Comparison of ENCODE assay signal across 8 mouse cellular contexts in the genomic region with DNA sequence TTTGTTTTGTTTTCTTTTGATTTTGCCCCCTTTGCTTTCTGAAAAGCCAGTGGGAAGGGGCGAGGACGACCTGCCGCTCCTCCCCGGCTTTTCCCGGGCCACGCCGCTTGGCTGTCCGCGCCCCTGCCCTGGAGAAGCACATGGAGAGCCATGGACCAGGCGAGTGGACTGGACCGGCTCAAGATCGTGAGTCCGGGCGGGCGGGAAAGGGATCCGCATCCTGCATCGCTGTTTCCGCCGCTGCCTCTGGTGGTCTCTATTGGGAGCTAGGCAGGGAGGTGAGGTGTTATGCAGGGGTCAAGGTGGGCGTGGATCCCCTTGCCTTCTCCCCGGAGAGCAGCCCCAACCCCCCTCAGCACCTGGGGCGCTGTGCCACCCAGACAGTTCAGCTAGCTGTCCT. TPM values are rescaled to one million over a fixed set of nuclear protein-coding genes. Genes with fewer than 3 reads are reported as not detected.
DNase-seq lines count a peak whose midpoint lies in the region; ATAC-seq lines count a peak whose summit lies in the region.

No protein-coding gene starts in this region.

- H3K4me1 ChIP-seq in embryonic facial prominence, embryonic 10.5 days = peaks cover 36% of the 10 kb centered on the region
- H3K4me1 ChIP-seq in limb, embryonic 11.5 days (ENCODE audit: control insufficient read depth, insufficient read depth, low read length) = 0 out of 2 replicates have a peak, but pooled peaks cover 3% of the 10 kb centered on the region
- H3K4me1 ChIP-seq in midbrain, embryonic 13.5 days (replicated peaks) = peaks cover 31% of the 10 kb centered on the region

- peak; percentile 71 for ATAC-seq in limb, embryonic 11.5 days (ENCODE audit: insufficient number of reproducible peaks, low FRiP score, low TSS enrichment, low read depth)
- ATAC-seq in midbrain, embryonic 13.5 days = peak; percentile 75

- peaks cover 41% of the 10 kb centered on the region for H3K27me3 ChIP-seq in embryonic facial prominence, embryonic 10.5 days (replicated peaks; ENCODE audit: low read depth, poor library complexity, severe bottlenecking)
- H3K27me3 ChIP-seq in limb, embryonic 11.5 days (ENCODE audit: control insufficient read depth, insufficient read depth, low read length) = no peaks in the 10 kb centered on the region
- H3K27me3 ChIP-seq in midbrain, embryonic 13.5 days = peaks cover 30% of the 10 kb centered on the region

- peak; percentile 52 for DNase-seq in 3134 (ENCODE audit: extremely low read depth, insufficient read length, low spot score)
- peak; percentile 6 to 12 for DNase-seq in B cell, adult 2 months
- DNase-seq in embryonic facial prominence, embryonic 10.5 days (ENCODE audit: low spot score) = peak; percentile 70
- DNase-seq in heart, postnatal 14 days = peak; percentile 40 to 55
- DNase-seq in limb, embryonic 11.5 days (ENCODE audit: low spot score) = peak; percentile 77
- peak; percentile 6 for DNase-seq in testis, postnatal 14 days (ENCODE audit: low spot score)
- no peak for DNase-seq in left cerebral cortex, adult 11 months (ENCODE audit: low spot score)

- intact Hi-C loops in heart, postnatal 14 days (cut with DNase I) = loop anchor here (2.0 to 10.0 kb wide), 2 partner anchors 72 to 110 kb away; no protein-coding TSS in a partner anchor

- no peaks in the 10 kb centered on the region for H3K9me3 ChIP-seq in embryonic facial prominence, embryonic 10.5 days
- no peaks in the 10 kb centered on the region for H3K9me3 ChIP-seq in limb, embryonic 11.5 days (ENCODE audit: control insufficient read depth, low read length)
- H3K9me3 ChIP-seq in midbrain, embryonic 13.5 days = no peaks in the 10 kb centered on the region

- 0% methylated on average over 22 of the region's 22 CpGs for WGBS in embryonic facial prominence, embryonic 10.5 days
- WGBS in limb, embryonic 11.5 days = 0% methylated on average over 22 of the region's 22 CpGs
- under 1% methylated on average over 22 of the region's 22 CpGs for WGBS in midbrain, embryonic 13.5 days

- H3K4me2 ChIP-seq in limb, embryonic 11.5 days (ENCODE audit: low read depth, severe bottlenecking) = peak overlapping the region; percentile 92
- H3K4me2 ChIP-seq in midbrain, embryonic 13.5 days (replicated peaks) = peak overlapping the region; percentile 95

- H3K36me3 ChIP-seq in embryonic facial prominence, embryonic 10.5 days (replicated peaks) = no peaks in the 10 kb centered on the region
- H3K36me3 ChIP-seq in limb, embryonic 11.5 days (ENCODE audit: control insufficient read depth, insufficient read depth, low read length) = no peaks in the 10 kb centered on the region
- no peaks in the 10 kb centered on the region for H3K36me3 ChIP-seq in midbrain, embryonic 13.5 days

- H3K27ac ChIP-seq in embryonic facial prominence, embryonic 10.5 days (replicated peaks) = peak overlapping the region; percentile 89
- H3K27ac ChIP-seq in limb, embryonic 11.5 days (replicated peaks; ENCODE audit: low read depth, low read length) = no peak overlapping the region
- H3K27ac ChIP-seq in midbrain, embryonic 13.5 days = peak overlapping the region; percentile 27; the same call in 1 of the 2 replicates

- peak overlapping the region; percentile 65 for H3K4me3 ChIP-seq in embryonic facial prominence, embryonic 10.5 days
- peak overlapping the region; percentile 58 for H3K4me3 ChIP-seq in limb, embryonic 11.5 days (ENCODE audit: low read depth, low read length)
- H3K4me3 ChIP-seq in midbrain, embryonic 13.5 days (replicated peaks) = peak overlapping the region; percentile 65

- H3K9ac ChIP-seq in limb, embryonic 11.5 days (ENCODE audit: low read length) = peak overlapping the region; percentile 77
- peak overlapping the region; percentile 75 for H3K9ac ChIP-seq in midbrain, embryonic 13.5 days (replicated peaks)

RNA-seq across cellular contexts. Expression of a gene that starts 1.9 kb away (rescaled TPM):
- polyA plus RNA-seq in embryonic facial prominence, embryonic 10.5 days (2016; fragmentation: Nextera tagmentation; extraction: Ambion mirVana) = 1.5 and 2.2 TPM in 2 replicates
- 10 to 100 TPM; 66.3 to 74.0 TPM for total RNA-seq in heart, postnatal 14 days (2021)
- 1.8 and 2.7 TPM in 2 replicates for polyA plus RNA-seq in limb, embryonic 11.5 days (2014; fragmentation: Nextera tagmentation; extraction: Ambion mirVana)
- 3.3 and 3.9 TPM in 2 replicates for polyA plus RNA-seq in midbrain, embryonic 13.5 days (2015; fragmentation: Nextera tagmentation; extraction: Ambion mirVana)
